Mouse (Mus musculus) layer of hippocampus, postnatal 10 days (tissue): Measurements from ENCODE around the gene Krtap9-3. TPM values are rescaled to one million over a fixed set of nuclear protein-coding genes. Genes with fewer than 3 reads are reported as not detected.

Experiments used
- DNase-seq, 2 experiments: peaks; one replicate each; pipeline ENCODE4 v3.0.0; 2021; ENCODE audit warnings: low spot score in 2 of 2
- total RNA-seq, 2 experiments: library from RNA; stranded (reverse); gene quantifications; 2 replicates each; pipeline ENCODE4 v1.2.3; 2021

Krtap9-3 gene
- total RNA-seq, 2 experiments from 2014 or later: not detected

DNA sequence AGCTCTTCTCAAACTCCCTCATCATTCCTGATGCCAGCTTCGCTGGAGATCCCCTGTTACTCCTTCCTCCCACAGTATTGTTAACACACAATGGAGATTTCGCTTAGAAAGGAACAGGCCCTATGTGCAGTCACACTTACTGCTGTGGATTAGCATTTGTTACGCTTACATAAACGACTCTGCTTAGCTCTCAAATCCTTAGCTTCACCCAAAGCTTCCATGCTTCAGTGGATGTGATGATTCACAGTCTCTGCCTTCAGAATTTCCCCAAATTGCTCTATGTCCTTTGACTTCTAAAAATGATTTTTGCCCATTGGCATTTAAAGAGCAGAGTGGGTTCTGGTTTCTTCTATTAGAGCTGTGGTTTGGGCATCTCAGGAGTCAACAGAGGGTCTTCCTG lies 24.7 kb downstream of the Krtap9-3 start:
- no peak for DNase-seq

DNA sequence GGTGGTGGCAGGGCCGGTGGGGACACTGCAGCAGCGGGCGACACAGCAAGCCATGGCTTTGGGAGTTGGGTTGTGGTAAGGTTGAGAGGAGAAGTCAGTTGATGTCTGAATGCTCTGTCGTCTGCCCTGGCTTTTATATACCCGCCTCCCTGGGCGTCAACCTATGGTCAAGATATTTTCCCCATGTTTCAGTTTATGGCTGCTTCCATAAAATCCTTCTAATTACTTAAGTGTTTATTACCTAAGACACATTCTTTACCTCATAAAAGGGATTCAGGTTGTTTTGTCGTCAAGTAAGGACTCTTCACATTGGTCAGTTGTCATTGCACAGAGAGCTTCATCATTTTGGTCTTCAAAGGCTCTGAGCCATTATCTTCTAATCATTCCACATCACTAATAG lies 31.4 kb downstream of the Krtap9-3 start, which contains the start of gene Krtap3-1:
Gene Krtap3-1 (minus strand): TSS at position 101 of the 400 bp plus-strand sequence.
- DNase-seq: no peak

DNA sequence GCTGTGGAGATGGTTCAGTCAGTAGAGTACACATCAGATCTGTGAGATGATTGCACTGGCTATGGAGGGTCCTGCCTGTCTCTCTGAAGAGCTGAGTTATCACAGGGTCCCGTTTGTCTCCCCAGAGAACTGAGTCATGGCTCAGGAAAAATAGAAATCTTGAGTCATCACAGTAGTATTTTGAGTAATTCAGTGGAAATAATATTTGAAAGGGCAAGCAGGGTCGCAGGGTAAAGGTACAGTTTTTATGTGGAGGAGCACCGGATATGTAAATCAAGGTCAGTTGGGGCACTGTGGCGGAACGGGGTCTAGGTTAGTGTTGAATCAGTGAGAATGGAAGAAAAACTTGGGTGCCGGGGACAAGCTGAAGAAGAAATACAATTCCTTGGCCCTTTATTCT lies 35.3 kb downstream of the Krtap9-3 start:
- no peak for DNase-seq

DNA sequence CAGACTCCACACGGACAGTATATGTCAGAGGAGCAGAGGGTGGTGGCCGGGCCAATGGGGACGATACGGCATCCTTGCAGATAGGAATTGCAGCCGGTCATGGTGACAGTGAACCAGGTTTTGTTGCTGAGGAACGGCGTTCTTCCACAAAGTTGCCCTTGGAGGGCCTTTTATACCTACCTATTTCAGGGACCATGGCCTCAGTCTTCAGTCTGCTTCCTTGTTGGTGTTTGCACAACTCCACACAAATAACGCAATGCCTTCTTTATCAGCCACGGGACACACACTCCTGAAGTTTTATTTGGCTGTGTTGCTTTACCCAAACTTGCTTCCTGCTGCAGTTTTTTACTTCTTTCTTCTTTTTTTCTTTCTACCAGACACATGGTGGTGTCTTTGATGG lies 38.5 kb downstream of the Krtap9-3 start, which contains the start of gene Gm11939:
Gene Gm11939 (minus strand): TSS at position 101 of the 400 bp plus-strand sequence.
- DNase-seq: no peak

DNA sequence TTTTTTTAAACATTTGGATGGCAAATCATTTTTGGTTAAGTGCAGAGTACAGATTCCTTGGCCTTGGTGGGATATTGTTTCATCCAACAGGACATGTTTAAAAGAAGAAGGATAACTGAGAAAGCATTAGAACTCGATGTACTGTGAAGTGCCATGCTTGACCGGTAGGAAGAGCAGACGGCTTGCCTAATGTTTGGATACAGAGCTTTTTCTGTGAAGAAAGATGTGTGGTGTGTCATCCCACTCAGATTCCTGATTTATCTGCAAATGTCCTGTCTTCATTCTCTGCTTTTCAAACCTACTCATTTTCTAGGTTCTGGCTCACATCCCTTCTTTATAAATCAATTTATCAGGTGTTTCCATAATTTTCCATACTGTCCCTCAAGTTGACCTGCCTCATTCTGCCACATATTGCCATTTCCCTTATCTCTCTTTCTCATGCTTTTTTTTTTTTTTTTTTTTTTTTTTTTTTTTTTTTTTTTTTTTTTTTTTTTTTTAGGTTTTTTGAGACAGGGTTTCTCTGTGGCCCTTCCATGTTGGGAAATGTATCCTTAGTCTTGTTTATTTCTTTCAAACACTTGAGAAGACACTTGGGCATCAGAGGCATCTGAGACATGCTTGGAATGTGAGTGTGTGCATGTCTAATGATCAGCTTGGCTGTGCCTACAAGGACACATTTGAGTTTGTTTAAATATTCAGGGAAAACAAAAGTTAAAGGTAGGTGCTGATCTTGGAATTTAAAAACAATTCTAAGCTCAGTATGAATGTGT lies 39.7 kb downstream of the Krtap9-3 start:
- DNase-seq: no peak

- DNase-seq: no peak
These were observed 41.2 kb downstream of the Krtap9-3 start, which contains the start of gene Krtap3-2 for GRCm38 (mm10) chr11:99556753-99557152. Gene Krtap3-2 (minus strand): TSS chr11:99556853.

DNA sequence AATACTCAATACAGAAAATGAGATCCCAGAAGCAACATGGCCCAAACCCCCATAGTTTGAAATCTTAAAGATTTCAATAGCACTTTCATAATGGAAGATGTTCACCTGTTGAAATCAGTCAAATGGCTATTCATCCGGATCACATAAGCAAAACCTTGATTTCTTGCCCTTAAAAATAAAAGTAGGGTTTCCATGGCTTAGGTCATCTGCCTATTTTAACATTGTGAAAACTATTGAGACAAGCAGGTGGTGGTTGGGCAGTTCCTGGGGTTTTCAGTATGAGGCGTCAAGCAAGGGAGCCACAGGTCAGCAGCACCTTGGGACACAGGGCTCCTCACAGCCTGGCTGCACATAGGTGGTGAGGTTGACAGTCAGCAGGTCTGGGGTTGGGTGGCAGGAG lies 41.7 kb downstream of the Krtap9-3 start:
- no peak for DNase-seq

DNA sequence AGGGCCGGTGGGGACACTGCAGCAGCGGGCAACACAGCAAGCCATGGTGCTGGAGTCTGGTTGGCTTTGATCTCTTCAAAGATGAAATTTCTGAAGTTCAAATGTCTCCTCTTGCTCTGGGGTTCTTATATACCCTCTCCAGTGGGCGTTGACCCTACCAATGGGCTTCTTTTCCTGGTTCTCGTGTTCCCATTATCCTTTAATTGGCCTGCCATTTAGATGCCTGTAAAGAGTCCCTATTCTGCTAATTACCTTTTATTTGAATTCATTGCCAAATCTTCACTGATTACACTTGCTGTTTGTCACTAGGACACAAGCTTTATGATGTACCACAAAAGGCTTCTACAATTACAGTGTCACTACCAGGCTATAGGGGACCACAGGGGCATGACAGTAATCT lies 47.1 kb downstream of the Krtap9-3 start, which contains the start of gene Krtap3-3:
Gene Krtap3-3 (minus strand): TSS at position 101 of the 400 bp plus-strand sequence.
- DNase-seq: no peak

DNA sequence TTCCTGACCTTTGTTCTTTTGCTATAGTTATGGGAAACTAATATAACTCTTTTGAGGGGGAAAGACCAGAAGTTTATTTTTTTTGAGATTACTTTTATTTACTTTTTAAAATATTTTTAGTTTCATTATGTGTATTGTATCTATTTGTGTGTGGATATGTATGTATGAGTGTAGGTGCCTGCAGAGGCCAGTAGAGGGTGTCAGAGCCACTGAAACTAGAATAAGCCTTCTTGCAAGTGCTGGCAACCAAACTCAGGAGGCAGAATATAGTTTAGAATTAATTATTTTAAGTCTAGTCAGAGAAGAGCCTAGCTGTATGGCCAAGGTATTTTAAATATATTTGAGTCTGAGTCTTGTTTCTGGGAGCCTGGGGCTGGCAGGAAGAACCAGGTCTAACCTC lies 50.0 kb downstream of the Krtap9-3 start:
- DNase-seq: no peak

Other genes starting within 250 kb of the Krtap9-3 start
- not detected for gene Krt27, start 247.0 kb downstream of the Krtap9-3 start, total RNA-seq
- under 1 TPM; 0.30 to 0.33 TPM for gene Krt28, start 223.2 kb downstream of the Krtap9-3 start, total RNA-seq
- 10 to 100 TPM; 14.3 to 14.8 TPM for gene Krt10, start 208.7 kb downstream of the Krtap9-3 start, total RNA-seq
- 1 to 10 TPM; 1.5 to 1.6 TPM for gene Krt12, start 175.8 kb downstream of the Krtap9-3 start, total RNA-seq
- gene Krt20, start 160.0 kb downstream of the Krtap9-3 start, total RNA-seq: not detected
- gene Krt23, start 105.0 kb downstream of the Krtap9-3 start, total RNA-seq: not detected
- not detected for gene Krt39, start 76.8 kb downstream of the Krtap9-3 start, total RNA-seq
- not detected for gene Krt40, start 54.9 kb downstream of the Krtap9-3 start, total RNA-seq
- not detected for gene Krtap3-3, start 47.2 kb downstream of the Krtap9-3 start, total RNA-seq
- gene Krtap3-2, start 41.3 kb downstream of the Krtap9-3 start, total RNA-seq: not detected
- gene Gm11939, start 38.6 kb downstream of the Krtap9-3 start, total RNA-seq: not detected
- not detected for gene Krtap3-1, start 31.5 kb downstream of the Krtap9-3 start, total RNA-seq
- gene Krtap1-5, start 17.1 kb downstream of the Krtap9-3 start, total RNA-seq: not detected
- not detected for gene Krtap1-4, start 14.5 kb downstream of the Krtap9-3 start, total RNA-seq
- not detected for gene Krtap1-3, start 6.8 kb downstream of the Krtap9-3 start, total RNA-seq
- gene Gm11938, start 5.2 kb upstream of the Krtap9-3 start, total RNA-seq: not detected
- gene Gm11937, start 12.1 kb upstream of the Krtap9-3 start, total RNA-seq: not detected
- gene Krtap2-4, start 16.7 kb upstream of the Krtap9-3 start, total RNA-seq: not detected
- not detected for gene Gm11562, start 22.3 kb upstream of the Krtap9-3 start, total RNA-seq
- not detected for gene Krtap4-1, start 30.1 kb upstream of the Krtap9-3 start, total RNA-seq
- gene Krtap4-2, start 37.0 kb upstream of the Krtap9-3 start, total RNA-seq: not detected
- not detected for gene Krtap4-7, start 46.0 kb upstream of the Krtap9-3 start, total RNA-seq
- not detected for gene Gm11555, start 52.1 kb upstream of the Krtap9-3 start, total RNA-seq
- gene Gm11563, start 60.9 kb upstream of the Krtap9-3 start, total RNA-seq: not detected
- not detected for gene Krtap4-6, start 67.9 kb upstream of the Krtap9-3 start, total RNA-seq
- gene Gm14190, start 92.6 kb upstream of the Krtap9-3 start, total RNA-seq: not detected
- not detected for gene Gm14180, start 136.2 kb upstream of the Krtap9-3 start, total RNA-seq
- gene Gm11595, start 174.8 kb upstream of the Krtap9-3 start, total RNA-seq: not detected
- gene Krtap4-8, start 182.6 kb upstream of the Krtap9-3 start, total RNA-seq: not detected
- gene Krtap4-9, start 187.1 kb upstream of the Krtap9-3 start, total RNA-seq: not detected
- gene Gm11596, start 195.4 kb upstream of the Krtap9-3 start, total RNA-seq: not detected
- not detected for gene Gm11569, start 200.8 kb upstream of the Krtap9-3 start, total RNA-seq
- not detected for gene Gm11554, start 206.3 kb upstream of the Krtap9-3 start, total RNA-seq
- not detected for gene Krtap4-13, start 211.8 kb upstream of the Krtap9-3 start, total RNA-seq
- not detected for gene Gm11564, start 217.6 kb upstream of the Krtap9-3 start, total RNA-seq
- gene 2300003K06Rik, start 240.0 kb upstream of the Krtap9-3 start, total RNA-seq: not detected